Mouse (Mus musculus) kidney, adult 2 months (tissue): Measurements from ENCODE around the gene Zic4. TPM values are rescaled to one million over a fixed set of nuclear protein-coding genes. Genes with fewer than 3 reads are reported as not detected.

Experiments
- DNase-seq: peaks from one replicate; pipeline ENCODE4 v3.0.0; 2021
- H3K27ac ChIP-seq: fragments of 200-500 bp; 2 replicates; pipeline ENCODE4 v1.5.1; 2012; ENCODE audit warnings: low read depth, low read length, control low read depth, inconsistent platforms; ENCODE audit not compliant: insufficient read depth
- H3K27me3 ChIP-seq: fragments of 200-500 bp; replicated peaks from 2 replicates; pipeline ENCODE4 v1.6.1; 2012; ENCODE audit warnings: mild to moderate bottlenecking, moderate library complexity, low read length, inconsistent platforms; ENCODE audit not compliant: control insufficient read depth, insufficient read depth
- H3K36me3 ChIP-seq: fragments of 200-500 bp; 2 replicates; pipeline ENCODE4 v1.6.1; 2012; ENCODE audit warnings: mild to moderate bottlenecking, moderate library complexity, low read length, inconsistent platforms; ENCODE audit not compliant: control insufficient read depth, insufficient read depth
- H3K4me1 ChIP-seq: fragments of 200-500 bp; 2 replicates; pipeline ENCODE4 v1.6.1; 2011; ENCODE audit warnings: low read length; ENCODE audit not compliant: control insufficient read depth, insufficient read depth
- H3K4me3 ChIP-seq: fragments of 200-500 bp; 2 replicates; pipeline ENCODE4 v1.5.1; 2011; ENCODE audit warnings: mild to moderate bottlenecking, low read depth, low read length, control low read depth; ENCODE audit not compliant: insufficient read depth
- CTCF ChIP-seq: fragments of 200-500 bp; conservative IDR thresholded peaks from 2 replicates; pipeline ENCODE4 v1.5.1; 2011; ENCODE audit warnings: low read depth, mild to moderate bottlenecking, control low read depth, low read length, moderate library complexity, mixed read lengths; ENCODE audit not compliant: insufficient read depth, insufficient read length
- POLR2A ChIP-seq: fragments of 200-500 bp; IDR thresholded peaks from one replicate; pipeline ENCODE4 v1.6.1; 2011; ENCODE audit warnings: low read depth, low read length, control low read depth
- WGBS: fragments of 180-500 bp; shearing (Covaris S2); methylation state at CpG from one replicate; pipeline ENCODE4 v1.1.7; 2018; 5-methylcytosine and 5-hydroxymethylcytosine counted together
- polyA plus RNA-seq: library from polyadenylated mRNA; depleted of rRNA; stranded (reverse); fragments of >200 nt; gene quantifications from 2 replicates; pipeline ENCODE4 v1.2.3, GENCODE M21; 2012

Gene Zic4
- polyA plus RNA-seq, 1 experiment = not detected

GRCm38 (mm10) chr9:91377036-91377872 is 15.0 kb downstream of the Zic4 start:
- DNase-seq = no peak
- H3K4me3 ChIP-seq = no peak overlapping the region
- 5% methylated on average over 14 of the region's 14 CpGs for WGBS
- H3K4me1 ChIP-seq = no peaks in the 10 kb centered on the region
- H3K36me3 ChIP-seq = no peaks in the 10 kb centered on the region
- TF ChIP-seq CTCF (no peak), POLR2A (no peak)
- peaks cover 6% of the 10 kb centered on the region for H3K27me3 ChIP-seq
- H3K27ac ChIP-seq = no peak overlapping the region

GRCm38 (mm10) chr9:91377873-91378150 is 15.6 kb downstream of the Zic4 start:
- Histone ChIP-seq H3K4me3 (no peak overlapping the region), H3K27me3 (peaks cover 6% of the 10 kb centered on the region)

GRCm38 (mm10) chr9:91378411-91379299 is 16.4 kb downstream of the Zic4 start:
- Histone ChIP-seq H3K36me3 (no peaks in the 10 kb centered on the region), H3K4me3 (no peak overlapping the region), H3K4me1 (no peaks in the 10 kb centered on the region), H3K27ac (no peak overlapping the region), H3K27me3 (peaks cover 6% of the 10 kb centered on the region)
- no peak for TF ChIP-seq POLR2A
- no peak for TF ChIP-seq CTCF
- DNase-seq = no peak
- 2% methylated on average over 48 of the region's 48 CpGs for WGBS

More at GRCm38 (mm10) chr9:91377873-91378150, 15.6 kb downstream of the Zic4 start:
- no peak for DNase-seq
- Histone ChIP-seq H3K27ac (no peak overlapping the region), H3K36me3 (no peaks in the 10 kb centered on the region), H3K4me1 (no peaks in the 10 kb centered on the region)
- TF ChIP-seq POLR2A = no peak
- no peak for TF ChIP-seq CTCF
- WGBS = 1% methylated on average over 16 of the region's 16 CpGs

- H3K4me3 ChIP-seq = no peak overlapping the region
- peaks cover 6% of the 10 kb centered on the region for H3K27me3 ChIP-seq
- TF ChIP-seq CTCF (no peak), POLR2A (no peak)
- H3K4me1 ChIP-seq = no peaks in the 10 kb centered on the region
- DNase-seq = no peak
- 3% methylated on average over 8 of the region's 8 CpGs for whole genome bisulfite sequencing
- H3K36me3 ChIP-seq = no peaks in the 10 kb centered on the region
- H3K27ac ChIP-seq = no peak overlapping the region
Measured at GRCm38 (mm10) chr9:91379300-91379635, 17.1 kb downstream of the Zic4 start.

GRCm38 (mm10) chr9:91379781-91380457 is 17.7 kb downstream of the Zic4 start:
- no peak overlapping the region for H3K4me3 ChIP-seq
- WGBS = 3% methylated on average over 10 of the region's 10 CpGs
- H3K27ac ChIP-seq = no peak overlapping the region
- no peak for TF ChIP-seq POLR2A
- TF ChIP-seq CTCF = no peak
- DNase-seq = no peak
- H3K27me3 ChIP-seq = peaks cover 6% of the 10 kb centered on the region
- H3K36me3 ChIP-seq = no peaks in the 10 kb centered on the region
- no peaks in the 10 kb centered on the region for H3K4me1 ChIP-seq

GRCm38 (mm10) chr9:91380458-91380914 is 18.3 kb downstream of the Zic4 start:
- H3K27ac ChIP-seq = no peak overlapping the region
- no peak overlapping the region for H3K4me3 ChIP-seq
- H3K27me3 ChIP-seq = peaks cover 6% of the 10 kb centered on the region
- DNase-seq = no peak
- H3K36me3 ChIP-seq = no peaks in the 10 kb centered on the region
- H3K4me1 ChIP-seq = no peaks in the 10 kb centered on the region
- no peak for TF ChIP-seq POLR2A
- no peak for TF ChIP-seq CTCF
- WGBS = 3% methylated on average over 9 of the region's 9 CpGs
